Mouse (Mus musculus) hindbrain, embryonic 16.5 days (tissue): ENCODE results near the gene Gp1ba. TPM values are rescaled to one million over a fixed set of nuclear protein-coding genes. Genes with fewer than 3 reads are reported as not detected.
A peak's percentile ranks its signal among the peaks of the same experiment; 100 is the strongest.

Experiments
- ATAC-seq: fragments of 200-750 bp; cut with Nextera tagmentation; 2 replicates; pipeline ENCODE4 v1.8.0; 2017; ENCODE audit warnings: moderate TSS enrichment, moderate library complexity
- H3K27ac ChIP-seq: fragments of 300-500 bp; sonication (generic); 2 replicates; pipeline ENCODE4 v1.5.1; 2014; ENCODE audit warnings: low read depth, mild to moderate bottlenecking, control low read depth, low read length, moderate library complexity
- H3K27me3 ChIP-seq: fragments of 300-500 bp; sonication (generic); replicated peaks from 2 replicates; pipeline ENCODE4 v1.6.1; 2014; ENCODE audit warnings: low read length; ENCODE audit not compliant: control insufficient read depth, insufficient read depth
- H3K36me3 ChIP-seq: fragments of 300-500 bp; sonication (generic); 2 replicates; pipeline ENCODE4 v1.6.1; 2014; ENCODE audit warnings: mild to moderate bottlenecking, low read length, moderate library complexity, mixed read lengths; ENCODE audit not compliant: control insufficient read depth, insufficient read depth
- H3K4me1 ChIP-seq: fragments of 300-500 bp; sonication (generic); 2 replicates; pipeline ENCODE4 v1.6.1; 2014; ENCODE audit warnings: low read depth, low read length; ENCODE audit not compliant: control insufficient read depth, insufficient read depth
- H3K4me2 ChIP-seq: fragments of 300-500 bp; sonication (generic); 2 replicates; pipeline ENCODE4 v1.6.1; 2014; ENCODE audit warnings: mild to moderate bottlenecking, low read length, control low read depth, moderate library complexity
- H3K4me3 ChIP-seq: fragments of 300-500 bp; sonication (generic); 2 replicates; pipeline ENCODE4 v1.5.1; 2014; ENCODE audit warnings: mild to moderate bottlenecking, low read length, control low read depth, moderate library complexity
- H3K9ac ChIP-seq: fragments of 300-500 bp; sonication (generic); 2 replicates; pipeline ENCODE4 v1.6.1; 2014; ENCODE audit warnings: low read depth, mild to moderate bottlenecking, control low read depth, low read length, moderate library complexity
- H3K9me3 ChIP-seq: fragments of 300-500 bp; sonication (generic); 2 replicates; pipeline ENCODE4 v1.6.1; 2014; ENCODE audit warnings: mild to moderate bottlenecking, low read length, moderate library complexity; ENCODE audit not compliant: control insufficient read depth
- WGBS: fragments of 180-500 bp; shearing (Covaris S2); extraction: QIAGEN DNeasy Blood & Tissue Kit; methylation state at CpG from one replicate; pipeline ENCODE4 v1.1.7; 2014; 5-methylcytosine and 5-hydroxymethylcytosine counted together
- polyA plus RNA-seq: library from polyadenylated mRNA; unstranded; fragments of >200 nt; fragmentation: Nextera tagmentation; extraction: Ambion mirVana; gene quantifications from 2 replicates; pipeline ENCODE4 v1.2.1, GENCODE M21; 2015

Gene Gp1ba
- polyA plus RNA-seq: 0.19 and 0.29 TPM in 2 replicates

- no peaks in the 10 kb centered on the region for H3K27me3 ChIP-seq
- 69% methylated on average over 5 of the region's 5 CpGs for WGBS
- no peaks in the 10 kb centered on the region for H3K4me1 ChIP-seq
- H3K9ac ChIP-seq: no peak within 1 kb of the TSS
- peaks cover 3% of the 10 kb centered on the region; the same call in 1 of the 2 replicates for H3K36me3 ChIP-seq
- H3K9me3 ChIP-seq: no peaks in the 10 kb centered on the region
- H3K27ac ChIP-seq: no peak within 1 kb of the TSS
- H3K4me2 ChIP-seq: no peak within 1 kb of the TSS
- ATAC-seq: no peak
- H3K4me3 ChIP-seq: no peak within 1 kb of the TSS
These were observed at the start of gene Gp1ba for GRCm38 (mm10) chr11:70638714-70639278. Gp1ba (plus strand) TSS chr11:70639122.

GRCm38 (mm10) chr11:70591733-70592132 is 47.2 kb upstream of the Gp1ba start:
- H3K4me3 ChIP-seq: no peak overlapping the region
- no peak overlapping the region for H3K27ac ChIP-seq
- no peak overlapping the region for H3K4me2 ChIP-seq
- H3K27me3 ChIP-seq: no peaks in the 10 kb centered on the region
- no peak for ATAC-seq
- 50% methylated on average over 1 of the region's 1 CpGs for WGBS
- H3K36me3 ChIP-seq: no peaks in the 10 kb centered on the region
- no peaks in the 10 kb centered on the region; the same call in 1 of the 2 replicates for H3K4me1 ChIP-seq
- no peaks in the 10 kb centered on the region for H3K9me3 ChIP-seq
- H3K9ac ChIP-seq: no peak overlapping the region

- no peak overlapping the region for H3K4me2 ChIP-seq
- H3K27me3 ChIP-seq: no peaks in the 10 kb centered on the region
- no peaks in the 10 kb centered on the region; the same call in 1 of the 2 replicates for H3K4me1 ChIP-seq
- H3K27ac ChIP-seq: no peak overlapping the region
- WGBS: 84% methylated on average over 15 of the region's 15 CpGs
- H3K4me3 ChIP-seq: no peak overlapping the region
- H3K9me3 ChIP-seq: no peaks in the 10 kb centered on the region
- 0 out of 2 replicates have a peak, but pooled peaks cover 9% of the 10 kb centered on the region for H3K36me3 ChIP-seq
- H3K9ac ChIP-seq: no peak overlapping the region
- no peak for ATAC-seq
These were observed 44.5 kb upstream of the Gp1ba start for GRCm38 (mm10) chr11:70594253-70594989.

DNA sequence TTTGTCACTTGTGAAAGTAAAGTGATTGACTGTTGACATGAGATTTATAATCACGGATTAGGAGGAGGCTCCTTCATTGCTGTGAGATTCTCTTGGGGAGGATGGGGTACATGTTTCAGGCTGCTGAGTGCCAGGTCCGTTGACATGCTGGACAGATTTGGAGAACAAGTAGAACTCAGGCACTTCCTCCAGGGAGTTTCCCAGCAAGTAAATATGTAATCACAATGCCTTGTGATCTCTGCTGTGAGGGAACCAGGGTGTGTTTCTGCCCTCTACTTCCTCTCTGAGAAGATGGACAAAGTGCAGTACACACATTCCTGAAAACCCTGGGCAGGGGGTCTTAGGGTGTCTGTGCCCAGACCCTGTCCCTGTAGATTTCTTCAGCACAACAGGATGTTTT is 43.3 kb upstream of the Gp1ba start:
- WGBS: 62% methylated on average over 2 of the region's 2 CpGs
- Histone ChIP-seq H3K27ac (peak overlapping the region; percentile 55; the same call in 1 of the 2 replicates), H3K9me3 (no peaks in the 10 kb centered on the region), H3K4me3 (no peak overlapping the region), H3K4me1 (no peaks in the 10 kb centered on the region; the same call in 1 of the 2 replicates), H3K4me2 (no peak overlapping the region), H3K9ac (no peak overlapping the region), H3K36me3 (peaks cover 12% of the 10 kb centered on the region; the same call in 1 of the 2 replicates), H3K27me3 (no peaks in the 10 kb centered on the region)
- ATAC-seq: no peak

DNA sequence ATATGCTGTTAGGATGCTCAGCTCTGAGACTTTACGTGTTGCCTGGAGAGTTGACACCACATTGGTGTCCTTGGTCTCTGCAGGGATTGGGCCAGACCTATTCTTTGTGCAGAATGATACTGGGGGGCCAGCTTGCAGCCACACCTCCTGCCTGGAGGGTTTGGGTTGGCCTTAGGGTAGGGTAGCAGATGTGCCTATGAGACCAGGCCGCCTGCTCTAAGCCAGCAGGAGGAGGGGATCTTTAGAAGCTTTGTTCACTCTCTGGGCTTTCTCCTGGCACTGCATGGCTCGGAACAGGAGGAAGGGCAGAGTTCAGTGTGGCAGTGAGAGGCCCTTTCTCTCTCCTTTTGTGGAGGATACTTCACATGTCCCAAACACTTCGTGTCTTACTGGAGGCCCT is 42.8 kb upstream of the Gp1ba start:
- Histone ChIP-seq H3K36me3 (peaks cover 12% of the 10 kb centered on the region; the same call in 1 of the 2 replicates), H3K27ac (peak overlapping the region; percentile 55), H3K4me3 (no peak overlapping the region), H3K9me3 (no peaks in the 10 kb centered on the region), H3K27me3 (no peaks in the 10 kb centered on the region), H3K4me1 (no peaks in the 10 kb centered on the region; the same call in 1 of the 2 replicates), H3K4me2 (no peak overlapping the region), H3K9ac (no peak overlapping the region)
- ATAC-seq: peak; percentile 52; the same call in 1 of the 2 replicates
- WGBS: 47% methylated on average over 4 of the region's 4 CpGs

DNA sequence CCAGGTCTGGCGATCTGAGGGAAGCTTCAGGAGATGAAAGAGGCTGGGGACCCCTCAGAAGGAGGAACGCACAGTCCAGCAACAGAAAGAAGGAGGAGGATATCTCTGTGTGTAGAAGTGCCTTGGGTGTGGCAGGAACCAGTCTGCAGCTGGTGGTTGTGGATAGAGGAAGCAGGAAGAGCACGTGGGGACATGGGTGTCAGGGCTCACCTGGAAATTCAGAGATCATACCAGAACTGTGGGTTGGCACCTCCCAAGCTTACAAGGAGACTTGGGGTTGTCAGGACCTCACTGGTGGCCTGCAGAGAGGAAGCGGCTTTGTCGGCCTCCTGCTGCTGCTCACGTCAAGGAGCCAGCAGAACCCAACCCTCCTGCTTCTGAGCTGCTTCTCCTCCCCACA is 41.6 kb upstream of the Gp1ba start:
- peaks cover 19% of the 10 kb centered on the region for H3K36me3 ChIP-seq
- no peak overlapping the region for H3K4me2 ChIP-seq
- H3K4me3 ChIP-seq: no peak overlapping the region
- H3K27me3 ChIP-seq: no peaks in the 10 kb centered on the region
- H3K4me1 ChIP-seq: no peaks in the 10 kb centered on the region
- 81% methylated on average over 6 of the region's 6 CpGs for WGBS
- no peak overlapping the region for H3K27ac ChIP-seq
- H3K9ac ChIP-seq: no peak overlapping the region
- no peaks in the 10 kb centered on the region for H3K9me3 ChIP-seq
- ATAC-seq: no peak

- ATAC-seq: no peak
- no peak overlapping the region for H3K4me2 ChIP-seq
- H3K9ac ChIP-seq: no peak overlapping the region
- no peaks in the 10 kb centered on the region for H3K4me1 ChIP-seq
- H3K4me3 ChIP-seq: no peak overlapping the region
- no peaks in the 10 kb centered on the region for H3K9me3 ChIP-seq
- WGBS: 88% methylated on average over 9 of the region's 9 CpGs
- H3K36me3 ChIP-seq: peaks cover 19% of the 10 kb centered on the region
- H3K27me3 ChIP-seq: no peaks in the 10 kb centered on the region
- no peak overlapping the region for H3K27ac ChIP-seq
These were observed 40.4 kb upstream of the Gp1ba start for GRCm38 (mm10) chr11:70598451-70598953.

GRCm38 (mm10) chr11:70605024-70605566 is 33.8 kb upstream of the Gp1ba start:
- 50% methylated on average over 14 of the region's 14 CpGs for WGBS
- Histone ChIP-seq H3K4me1 (no peaks in the 10 kb centered on the region), H3K9me3 (no peaks in the 10 kb centered on the region), H3K9ac (no peak overlapping the region), H3K27me3 (no peaks in the 10 kb centered on the region), H3K4me2 (no peak overlapping the region), H3K27ac (no peak overlapping the region), H3K36me3 (peaks cover 49% of the 10 kb centered on the region), H3K4me3 (no peak overlapping the region)
- ATAC-seq: no peak

DNA sequence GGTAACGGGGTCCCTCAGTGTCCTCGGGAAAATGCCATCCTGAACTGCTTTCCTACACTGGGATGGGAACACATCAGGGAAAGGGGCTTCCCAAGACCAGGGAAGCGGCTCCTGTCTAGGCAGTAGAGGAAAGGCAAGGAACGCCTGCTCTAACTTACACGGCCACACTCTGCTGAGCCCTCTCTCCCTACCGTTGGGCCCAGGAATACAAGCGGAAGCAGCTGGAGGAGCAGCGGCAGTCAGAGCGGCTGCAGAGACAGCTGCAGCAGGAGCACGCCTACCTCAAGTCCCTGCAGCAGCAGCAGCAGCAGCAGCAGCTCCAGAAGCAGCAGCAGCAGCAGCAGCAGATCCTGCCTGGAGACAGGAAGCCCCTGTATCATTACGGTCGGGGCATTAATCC is 32.2 kb upstream of the Gp1ba start:
- WGBS: 72% methylated on average over 12 of the region's 12 CpGs
- H3K27me3 ChIP-seq: no peaks in the 10 kb centered on the region
- H3K4me2 ChIP-seq: no peak overlapping the region

More for the DNA sequence above, 32.2 kb upstream of the Gp1ba start:
- ATAC-seq: no peak
- Histone ChIP-seq H3K9ac (no peak overlapping the region), H3K27ac (no peak overlapping the region), H3K4me3 (no peak overlapping the region), H3K4me1 (no peaks in the 10 kb centered on the region), H3K36me3 (peaks cover 52% of the 10 kb centered on the region), H3K9me3 (no peaks in the 10 kb centered on the region)
